Comparison of ENCODE assay signal across 7 mouse cellular contexts in genomic region chr6:71272316-71272741, GRCm38 (mm10). TPM values are rescaled to one million over a fixed set of nuclear protein-coding genes. Genes with fewer than 3 reads are reported as not detected.
DNase-seq lines count a peak whose midpoint lies in the region; ATAC-seq and TF ChIP-seq lines count a peak whose summit lies in the region.

No protein-coding gene starts in this region.

- H3K9ac ChIP-seq in heart, postnatal 0 days (replicated peaks; ENCODE audit: low read depth, low read length): peak overlapping the region; percentile 97
- peak overlapping the region; percentile 99 for H3K9ac ChIP-seq in liver, embryonic 16.5 days (ENCODE audit: low read depth, low read length)

- TF ChIP-seq EP300 in heart, postnatal 0 days (IDR thresholded peaks at IDR 0.05; ENCODE audit: low read depth): no peak

- peak overlapping the region; percentile 98 for H3K4me3 ChIP-seq in megakaryocyte, embryonic 14.5 days (replicated peaks)
- H3K4me3 ChIP-seq in heart, postnatal 0 days (ENCODE audit: low read depth, low read length): peak overlapping the region; percentile 92
- H3K4me3 ChIP-seq in liver, embryonic 16.5 days (ENCODE audit: low read depth, low read length): peak overlapping the region; percentile 95

- H3K4me1 ChIP-seq in megakaryocyte, embryonic 14.5 days: peaks cover 43% of the 10 kb centered on the region
- H3K4me1 ChIP-seq in heart, postnatal 0 days (ENCODE audit: control insufficient read depth, insufficient read depth): peaks cover 31% of the 10 kb centered on the region
- peaks cover 13% of the 10 kb centered on the region for H3K4me1 ChIP-seq in liver, embryonic 16.5 days (ENCODE audit: control insufficient read depth, low read depth, low read length)

- peak overlapping the region; percentile 99 for H3K27ac ChIP-seq in heart, postnatal 0 days (ENCODE audit: low read depth)
- H3K27ac ChIP-seq in liver, embryonic 16.5 days (ENCODE audit: low read length): peak overlapping the region; percentile 95

- peaks cover 9% of the 10 kb centered on the region for H3K36me3 ChIP-seq in megakaryocyte, embryonic 14.5 days (replicated peaks; ENCODE audit: low read length)
- H3K36me3 ChIP-seq in heart, postnatal 0 days (replicated peaks; ENCODE audit: control insufficient read depth, insufficient read depth, low read length): no peaks in the 10 kb centered on the region
- H3K36me3 ChIP-seq in liver, embryonic 16.5 days (ENCODE audit: control insufficient read depth, insufficient read depth): no peaks in the 10 kb centered on the region

- peak overlapping the region; percentile 86 for H3K4me2 ChIP-seq in heart, postnatal 0 days (ENCODE audit: low read depth, low read length)
- H3K4me2 ChIP-seq in liver, embryonic 16.5 days (ENCODE audit: low read depth, low read length): peak overlapping the region; percentile 88

- H3K27me3 ChIP-seq in megakaryocyte, embryonic 14.5 days (replicated peaks): no peaks in the 10 kb centered on the region
- H3K27me3 ChIP-seq in heart, postnatal 0 days (ENCODE audit: control insufficient read depth, insufficient read depth, low read length): no peaks in the 10 kb centered on the region
- no peaks in the 10 kb centered on the region for H3K27me3 ChIP-seq in liver, embryonic 16.5 days (ENCODE audit: control insufficient read depth, insufficient read depth, low read depth, low read length)

- DNase-seq in c-Kit-negative CD71-positive TER-119-positive erythroid progenitor cells, embryonic 14.5 days (ENCODE audit: low read depth, low spot score): peak; percentile 32
- DNase-seq in heart, postnatal 0 days (ENCODE audit: low spot score): peak; percentile 41
- DNase-seq in yolk sac, embryonic 10.5 days (ENCODE audit: low spot score): peak; percentile 55
- no peak for DNase-seq in right cerebral cortex, postnatal 4 days

- no peaks in the 10 kb centered on the region for H3K9me3 ChIP-seq in megakaryocyte, embryonic 14.5 days
- H3K9me3 ChIP-seq in heart, postnatal 0 days (replicated peaks; ENCODE audit: control insufficient read depth, low read length): no peaks in the 10 kb centered on the region
- H3K9me3 ChIP-seq in liver, embryonic 16.5 days (replicated peaks; ENCODE audit: control insufficient read depth, low read length): no peaks in the 10 kb centered on the region

- ATAC-seq in megakaryocyte, adult 5-6 weeks (ENCODE audit: poor library complexity, severe bottlenecking): no peak
- no peak for ATAC-seq in heart, postnatal 0 days (ENCODE audit: insufficient read depth, low read depth)
- ATAC-seq in liver, embryonic 16.5 days (ENCODE audit: low read depth): no peak

- TF ChIP-seq CTCF in heart, postnatal 0 days (IDR thresholded peaks at IDR 0.05; ENCODE audit: low read depth): no peak

- under 1% methylated on average over 11 of the region's 11 CpGs for WGBS in heart, postnatal 0 days
- under 1% methylated on average over 11 of the region's 11 CpGs for WGBS in liver, embryonic 16.5 days (ENCODE audit: insufficient replicate concordance)

RNA-seq across cellular contexts. Expression of gene Krcc1, which starts 0.9 kb away (rescaled TPM):
- 19.3 and 76.1 TPM in 2 replicates for polyA plus RNA-seq in megakaryocyte, embryonic 14.5 days (2012; ENCODE audit: insufficient read depth, low replicate concordance)
- total RNA-seq in megakaryocyte, adult 5-6 weeks (2015): 88.0 and 114 TPM in 2 replicates
- total RNA-seq in megakaryocyte, adult 5-6 weeks (2017): 124 and 139 TPM in 2 replicates
- 47.8 and 51.7 TPM in 2 replicates for total RNA-seq in heart, postnatal 0 days (2014; rRNA removed; ENCODE audit: low replicate concordance)
- polyA plus RNA-seq in heart, postnatal 0 days (2015; fragmentation: Nextera tagmentation; extraction: Ambion mirVana): 82.5 and 83.7 TPM in 2 replicates
- 23.0 and 24.5 TPM in 2 replicates for polyA plus RNA-seq in liver, embryonic 16.5 days (2015; fragmentation: Nextera tagmentation; extraction: Ambion mirVana)

RNA-seq across cellular contexts. Expression of gene Smyd1, which starts 49.7 kb away (rescaled TPM):
- 0.19 TPM in 1 of 2 replicates, not detected in the other for polyA plus RNA-seq in megakaryocyte, embryonic 14.5 days (2012; ENCODE audit: insufficient read depth, low replicate concordance)
- total RNA-seq in megakaryocyte, adult 5-6 weeks (2015): not detected in 2 replicates
- not detected in 2 replicates for total RNA-seq in megakaryocyte, adult 5-6 weeks (2017)
- total RNA-seq in heart, postnatal 0 days (2014; rRNA removed; ENCODE audit: low replicate concordance): 287 and 316 TPM in 2 replicates
- polyA plus RNA-seq in heart, postnatal 0 days (2015; fragmentation: Nextera tagmentation; extraction: Ambion mirVana): 106 and 109 TPM in 2 replicates
- polyA plus RNA-seq in liver, embryonic 16.5 days (2015; fragmentation: Nextera tagmentation; extraction: Ambion mirVana): 0.47 and 0.64 TPM in 2 replicates

RNA-seq across cellular contexts. Expression of gene Cd8b1, which starts 50.3 kb away (rescaled TPM):
- not detected in 2 replicates for polyA plus RNA-seq in megakaryocyte, embryonic 14.5 days (2012; ENCODE audit: insufficient read depth, low replicate concordance)
- 0.20 TPM in 1 of 2 replicates, not detected in the other for total RNA-seq in megakaryocyte, adult 5-6 weeks (2015)
- not detected in 2 replicates for total RNA-seq in megakaryocyte, adult 5-6 weeks (2017)
- 0.08 TPM in 1 of 2 replicates, not detected in the other for total RNA-seq in heart, postnatal 0 days (2014; rRNA removed; ENCODE audit: low replicate concordance)
- 0.12 and 0.18 TPM in 2 replicates for polyA plus RNA-seq in heart, postnatal 0 days (2015; fragmentation: Nextera tagmentation; extraction: Ambion mirVana)
- polyA plus RNA-seq in liver, embryonic 16.5 days (2015; fragmentation: Nextera tagmentation; extraction: Ambion mirVana): 0.07 TPM in 1 of 2 replicates, not detected in the other

Comparison
In these comparisons a context has a peak if more than half of its experiments do, and no peak if none do; other contexts are left out.
1. RNA of gene Smyd1, which starts 49.7 kb away (polyA plus RNA-seq): 106 to 109 TPM in heart, postnatal 0 days; 0.47 to 0.64 TPM in liver, embryonic 16.5 days and 0.19 TPM in megakaryocyte, embryonic 14.5 days; every median in the first group is over 10 times any median in the second.
2. Peak in every context shown above with its lines, with median percentiles within 50 percentile points of each other: H3K4me3 ChIP-seq.